Mouse (Mus musculus) heart, embryonic 11.5 days (tissue): Measurements from ENCODE around the gene Avl9. TPM values are rescaled to one million over a fixed set of nuclear protein-coding genes. Genes with fewer than 3 reads are reported as not detected.
A peak's percentile ranks its signal among the peaks of the same experiment; 100 is the strongest.

ENCODE experiments used
- ATAC-seq: fragments of 200-750 bp; cut with Nextera tagmentation; replicated peaks from 2 replicates; pipeline ENCODE4 v1.8.0; 2017; ENCODE audit warnings: moderate library complexity; ENCODE audit not compliant: insufficient number of reproducible peaks, low FRiP score, low TSS enrichment
- H3K27ac ChIP-seq: fragments of 300-500 bp; sonication (generic); 2 replicates; pipeline ENCODE4 v1.5.1; 2014; ENCODE audit warnings: mild to moderate bottlenecking, low read depth, low read length
- H3K27me3 ChIP-seq: fragments of 300-500 bp; sonication (generic); 2 replicates; pipeline ENCODE4 v1.6.1; 2014; ENCODE audit warnings: mild to moderate bottlenecking, low read length, mixed read lengths; ENCODE audit not compliant: control insufficient read depth, insufficient read depth
- H3K36me3 ChIP-seq: fragments of 300-500 bp; sonication (generic); 2 replicates; pipeline ENCODE4 v1.6.1; 2014; ENCODE audit warnings: mild to moderate bottlenecking, low read length, moderate library complexity, mixed read lengths; ENCODE audit not compliant: control insufficient read depth, insufficient read depth
- H3K4me1 ChIP-seq: fragments of 300-500 bp; sonication (generic); 2 replicates; pipeline ENCODE4 v1.6.1; 2014; ENCODE audit warnings: low read length; ENCODE audit not compliant: control insufficient read depth, insufficient read depth
- H3K4me2 ChIP-seq: fragments of 300-500 bp; sonication (generic); 2 replicates; pipeline ENCODE4 v1.6.1; 2014; ENCODE audit warnings: mild to moderate bottlenecking, moderate library complexity
- H3K4me3 ChIP-seq: fragments of 300-500 bp; sonication (generic); 2 replicates; pipeline ENCODE4 v1.5.1; 2014; ENCODE audit warnings: low read depth, low read length
- H3K9ac ChIP-seq: fragments of 300-500 bp; sonication (generic); 2 replicates; pipeline ENCODE4 v1.6.1; 2014; ENCODE audit warnings: mild to moderate bottlenecking, low read depth, low read length, moderate library complexity
- H3K9me3 ChIP-seq: fragments of 300-500 bp; sonication (generic); replicated peaks from 2 replicates; pipeline ENCODE4 v1.6.1; 2016; ENCODE audit warnings: low read length; ENCODE audit not compliant: control insufficient read depth
- WGBS: fragments of 180-500 bp; shearing (Covaris S2); extraction: QIAGEN DNeasy Blood & Tissue Kit; methylation state at CpG from one replicate; pipeline ENCODE4 v1.1.7; 2014; ENCODE audit not compliant: insufficient replicate concordance; 5-methylcytosine and 5-hydroxymethylcytosine counted together
- polyA plus RNA-seq: library from polyadenylated mRNA; unstranded; fragments of >200 nt; fragmentation: Nextera tagmentation; extraction: Ambion mirVana; gene quantifications from 2 replicates; pipeline ENCODE4 v1.2.1, GENCODE M21; 2014

The Avl9 gene
- polyA plus RNA-seq, 1 experiment from 2014 or later = 11.1 TPM

- peak within 1 kb of the TSS; percentile 86 for H3K4me2 ChIP-seq
- H3K27me3 ChIP-seq = no peaks in the 10 kb centered on the region
- no peaks in the 10 kb centered on the region for H3K9me3 ChIP-seq
- peaks cover 13% of the 10 kb centered on the region for H3K4me1 ChIP-seq
- peak within 1 kb of the TSS; percentile 99 for H3K27ac ChIP-seq
- H3K9ac ChIP-seq = peak within 1 kb of the TSS; percentile 94
- peak within 1 kb of the TSS; percentile 79 for H3K4me3 ChIP-seq
- under 1% methylated on average over 92 of the region's 98 CpGs for WGBS
- no peaks in the 10 kb centered on the region for H3K36me3 ChIP-seq
- peak; percentile 91 for ATAC-seq
Observed at GRCm38 (mm10) chr6:56797311-56798151, 82.8 kb downstream of the Avl9 start, which contains the start of gene Kbtbd2. Gene Kbtbd2, minus strand, starts transcription at chr6:56797813.

- WGBS = 11% methylated on average over 8 of the region's 8 CpGs
- H3K36me3 ChIP-seq = no peaks in the 10 kb centered on the region
- H3K9me3 ChIP-seq = no peaks in the 10 kb centered on the region
- peak overlapping the region; percentile 99 for H3K27ac ChIP-seq
- H3K4me3 ChIP-seq = peak overlapping the region; percentile 79
- peaks cover 13% of the 10 kb centered on the region for H3K4me1 ChIP-seq
- peak overlapping the region; percentile 71 for H3K4me2 ChIP-seq
- H3K9ac ChIP-seq = peak overlapping the region; percentile 67
- no peak for ATAC-seq
- H3K27me3 ChIP-seq = no peaks in the 10 kb centered on the region
Observed at GRCm38 (mm10) chr6:56798152-56798465, 83.4 kb downstream of the Avl9 start.

- Histone ChIP-seq H3K27ac (no peak overlapping the region), H3K4me3 (no peak overlapping the region), H3K9me3 (no peaks in the 10 kb centered on the region), H3K4me2 (no peak overlapping the region), H3K27me3 (no peaks in the 10 kb centered on the region), H3K4me1 (no peaks in the 10 kb centered on the region), H3K36me3 (no peaks in the 10 kb centered on the region), H3K9ac (no peak overlapping the region)
- 81% methylated on average over 4 of the region's 4 CpGs for WGBS
- ATAC-seq = no peak
Observed at GRCm38 (mm10) chr6:56805026-56805425, 90.3 kb downstream of the Avl9 start.

- Histone ChIP-seq H3K36me3 (no peaks in the 10 kb centered on the region), H3K27ac (no peak overlapping the region), H3K4me3 (no peak overlapping the region), H3K4me1 (no peaks in the 10 kb centered on the region), H3K4me2 (no peak overlapping the region), H3K9ac (no peak overlapping the region), H3K9me3 (no peaks in the 10 kb centered on the region), H3K27me3 (no peaks in the 10 kb centered on the region)
- 65% methylated on average over 2 of the region's 2 CpGs for WGBS
- no peak for ATAC-seq
Observed at GRCm38 (mm10) chr6:56806195-56806594, 91.5 kb downstream of the Avl9 start.

- WGBS = 13% methylated on average over 3 of the region's 3 CpGs
- no peaks in the 10 kb centered on the region for H3K4me1 ChIP-seq
- H3K27ac ChIP-seq = no peak overlapping the region
Observed at GRCm38 (mm10) chr6:56808656-56809055, 94.0 kb downstream of the Avl9 start.

More at GRCm38 (mm10) chr6:56808656-56809055, 94.0 kb downstream of the Avl9 start:
- Histone ChIP-seq H3K4me2 (no peak overlapping the region), H3K9ac (no peak overlapping the region), H3K27me3 (no peaks in the 10 kb centered on the region), H3K36me3 (no peaks in the 10 kb centered on the region), H3K9me3 (no peaks in the 10 kb centered on the region), H3K4me3 (no peak overlapping the region)
- ATAC-seq = 0 out of 2 replicates have a peak, but pooled peaks have one; percentile 35

Other genes starting within 250 kb of the Avl9 start
- gene Pde1c, start 145.8 kb upstream of the Avl9 start, polyA plus RNA-seq = 2.4 and 2.6 TPM in 2 replicates
- gene Lsm5, start 10.2 kb upstream of the Avl9 start, polyA plus RNA-seq = 102 and 103 TPM in 2 replicates
- gene Kbtbd2, start 82.9 kb downstream of the Avl9 start, polyA plus RNA-seq = 31.7 and 34.0 TPM in 2 replicates
- 114 and 142 TPM in 2 replicates for gene Fkbp9, start 117.2 kb downstream of the Avl9 start, polyA plus RNA-seq
- 79.1 and 82.5 TPM in 2 replicates for gene Nt5c3, start 209.0 kb downstream of the Avl9 start, polyA plus RNA-seq
- 0.20 and 0.21 TPM in 2 replicates for gene Vmn1r4, start 209.1 kb downstream of the Avl9 start, polyA plus RNA-seq